Mouse (Mus musculus) heart, adult 2 months (tissue): ENCODE measurements around the gene Tiam2.

Experiments
- CTCF ChIP-seq: fragments of 200-600 bp; IDR thresholded peaks from 2 replicates; pipeline ENCODE4 v1.8.1; 2022; ENCODE audit warnings: antibody characterized with exemption, mild to moderate bottlenecking, moderate library complexity
- EP300 ChIP-seq: fragments of 200-500 bp; IDR thresholded peaks from 2 replicates; pipeline ENCODE4 v1.6.1; 2011; ENCODE audit warnings: low read depth, low read length, control low read depth; ENCODE audit not compliant: insufficient read depth
- POLR2A ChIP-seq: fragments of 200-500 bp; IDR thresholded peaks from 2 replicates; pipeline ENCODE4 v1.6.1; 2011; ENCODE audit warnings: mild to moderate bottlenecking, low read depth, low read length, control low read depth; ENCODE audit not compliant: insufficient read depth

GRCm38 (mm10) chr17:3527841-3528471 is 201.6 kb downstream of the Tiam2 start:
- TF ChIP-seq POLR2A (no peak), EP300 (no peak), CTCF (no peak)
